Mouse (Mus musculus) kidney, adult 2 months (tissue): ENCODE results near the gene Vti1a.

ENCODE experiments used
- CTCF ChIP-seq: fragments of 200-500 bp; conservative IDR thresholded peaks from 2 replicates; pipeline ENCODE4 v1.5.1; 2011; ENCODE audit warnings: low read depth, mild to moderate bottlenecking, control low read depth, low read length, moderate library complexity, mixed read lengths; ENCODE audit not compliant: insufficient read depth, insufficient read length
- POLR2A ChIP-seq: fragments of 200-500 bp; IDR thresholded peaks from one replicate; pipeline ENCODE4 v1.6.1; 2011; ENCODE audit warnings: low read depth, low read length, control low read depth

DNA sequence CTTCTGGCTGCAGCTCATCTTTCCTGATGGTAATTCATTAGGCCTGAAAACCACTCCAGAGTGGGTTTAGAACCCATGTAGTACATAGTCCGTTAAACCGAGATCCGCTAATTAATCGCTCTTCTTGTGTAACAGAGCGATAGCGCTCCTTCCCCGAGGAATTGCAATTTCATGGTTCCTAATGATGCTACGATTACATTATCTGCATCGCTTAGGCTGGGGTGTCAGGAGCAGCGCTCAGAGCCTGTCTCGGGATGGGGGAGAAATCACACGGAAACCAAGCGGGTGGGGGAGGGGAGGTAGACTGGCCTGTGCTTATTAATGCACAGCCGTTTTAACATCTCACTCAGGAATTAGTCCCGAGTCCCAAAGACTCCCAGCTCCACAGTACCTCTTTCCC, 319.4 kb downstream of the Vti1a start:
- TF ChIP-seq CTCF, result no peak
- TF ChIP-seq POLR2A, result no peak
